Mouse (Mus musculus): Measurements from ENCODE around the gene Abcg8.

The Abcg8 gene

GRCm38 (mm10) chr17:84658951-84659350 lies 17.2 kb upstream of the Abcg8 start:
- DNase-seq (ENCODE audit: low spot score), result no peak

GRCm38 (mm10) chr17:84665053-84665452 lies 11.0 kb upstream of the Abcg8 start:
- no peak for DNase-seq (ENCODE audit: low spot score)

GRCm38 (mm10) chr17:84665691-84666090 lies 10.4 kb upstream of the Abcg8 start:
- no peak for DNase-seq (ENCODE audit: low spot score)

- DNase-seq (ENCODE audit: low spot score), result no peak
Observed at GRCm38 (mm10) chr17:84667848-84668247, 8.3 kb upstream of the Abcg8 start.

- peak; percentile 51 for DNase-seq (ENCODE audit: low spot score)
Observed at GRCm38 (mm10) chr17:84672376-84673369, 3.4 kb upstream of the Abcg8 start.

GRCm38 (mm10) chr17:84674048-84674447 lies 2.1 kb upstream of the Abcg8 start:
- no peak for DNase-seq (ENCODE audit: low spot score)

GRCm38 (mm10) chr17:84675204-84675603 lies 898 bp upstream of the Abcg8 start:
- DNase-seq (ENCODE audit: low spot score), result no peak

GRCm38 (mm10) chr17:84677595-84677994 lies 1.5 kb downstream of the Abcg8 start:
- DNase-seq (ENCODE audit: low spot score), result no peak

GRCm38 (mm10) chr17:84681670-84682069 lies 5.6 kb downstream of the Abcg8 start:
- DNase-seq (ENCODE audit: low spot score), result no peak

- no peak for DNase-seq (ENCODE audit: low spot score)
Observed at GRCm38 (mm10) chr17:84682734-84683717, 6.9 kb downstream of the Abcg8 start, which contains the start of gene Abcg5. Gene Abcg5, minus strand, starts transcription at chr17:84683011.

- DNase-seq (ENCODE audit: low spot score), result no peak
Observed at GRCm38 (mm10) chr17:84684284-84684683, 8.2 kb downstream of the Abcg8 start.

GRCm38 (mm10) chr17:84685286-84685685 lies 9.2 kb downstream of the Abcg8 start:
- DNase-seq (ENCODE audit: low spot score), result no peak

- no peak for DNase-seq (ENCODE audit: low spot score)
Observed at GRCm38 (mm10) chr17:84687994-84688393, 11.9 kb downstream of the Abcg8 start.

- DNase-seq (ENCODE audit: low spot score), result no peak
Observed at GRCm38 (mm10) chr17:84688834-84689233, 12.7 kb downstream of the Abcg8 start.

- DNase-seq (ENCODE audit: low spot score), result no peak
Observed at GRCm38 (mm10) chr17:84689316-84689715, 13.2 kb downstream of the Abcg8 start.

GRCm38 (mm10) chr17:84690111-84690510 lies 14.0 kb downstream of the Abcg8 start:
- DNase-seq (ENCODE audit: low spot score), result no peak

- DNase-seq (ENCODE audit: low spot score), result no peak
Observed at GRCm38 (mm10) chr17:84693741-84694140, 17.6 kb downstream of the Abcg8 start.

- DNase-seq (ENCODE audit: low spot score), result no peak
Observed at GRCm38 (mm10) chr17:84696537-84696936, 20.4 kb downstream of the Abcg8 start.

- DNase-seq (ENCODE audit: low spot score), result peak; percentile 60
Observed at GRCm38 (mm10) chr17:84698727-84699126, 22.6 kb downstream of the Abcg8 start.

- no peak for DNase-seq (ENCODE audit: low spot score)
Observed at GRCm38 (mm10) chr17:84707407-84707806, 31.3 kb downstream of the Abcg8 start.

GRCm38 (mm10) chr17:84708818-84709217 lies 32.7 kb downstream of the Abcg8 start:
- no peak for DNase-seq (ENCODE audit: low spot score)

- DNase-seq (ENCODE audit: low spot score), result peak; percentile 16
Observed at GRCm38 (mm10) chr17:84709403-84709851, 33.3 kb downstream of the Abcg8 start.
